In genomic region chr10:115664567-115664966, GRCm38 (mm10) we compare ENCODE assay signal across 9 mouse cellular contexts.
A peak's percentile ranks its signal among the peaks of the same experiment; 100 is the strongest.
DNase-seq lines count a peak whose midpoint lies in the region; ATAC-seq and TF ChIP-seq lines count a peak whose summit lies in the region.
"Had no signal": no experiment of that assay in that cellular context is flagged by ENCODE, and none has a peak within 500 bp of the region (broad histone marks: within the 10 kb centered on the region; RNA-seq: fewer than 3 reads in every experiment).

No protein-coding gene starts in this region.

- no peaks in the 10 kb centered on the region for H3K36me3 ChIP-seq in forebrain, postnatal 0 days (ENCODE audit: insufficient read depth)
- H3K36me3 ChIP-seq in stomach, postnatal 0 days (ENCODE audit: control insufficient read depth, insufficient read depth, low read length), result no peaks in the 10 kb centered on the region
- H3K36me3 ChIP-seq: heart, embryonic 13.5 days had no signal

- peak; percentile 57 to 62 for DNase-seq in cerebellum, postnatal 10 days
- DNase-seq in cerebellum, adult 11-12 months, result no peak
- DNase-seq in Muller cell, postnatal 12 days (ENCODE audit: inconsistent ontology term), result peak; percentile 88
- peak; percentile 37 for DNase-seq in forebrain, postnatal 0 days
- peak; percentile 18 for DNase-seq in lung, postnatal 14 days
- no peak for DNase-seq in stomach, postnatal 0 days (ENCODE audit: low spot score)
- DNase-seq in layer of hippocampus, adult 8-10 months (ENCODE audit: low spot score in 2 of 2), result no peak
- DNase-seq in adrenal gland, adult (ENCODE audit: inconsistent age in 2 of 2, low spot score in 1 of 2), result no peak

- peak; percentile 82 for ATAC-seq in forebrain, postnatal 0 days
- ATAC-seq in stomach, postnatal 0 days (ENCODE audit: low FRiP score, low TSS enrichment), result no peak

- no peaks in the 10 kb centered on the region for H3K27me3 ChIP-seq in forebrain, postnatal 0 days (ENCODE audit: insufficient read depth, low read length)
- H3K27me3 ChIP-seq in stomach, postnatal 0 days (ENCODE audit: control insufficient read depth, insufficient read depth, low read length), result no peaks in the 10 kb centered on the region
- H3K27me3 ChIP-seq: heart, embryonic 13.5 days had no signal

- no peaks in the 10 kb centered on the region for H3K9me3 ChIP-seq in forebrain, postnatal 0 days (ENCODE audit: low read length)
- no peaks in the 10 kb centered on the region for H3K9me3 ChIP-seq in stomach, postnatal 0 days (ENCODE audit: control insufficient read depth, low read length)
- H3K9me3 ChIP-seq: heart, embryonic 13.5 days had no signal

- peak overlapping the region; percentile 24 for H3K4me3 ChIP-seq in forebrain, postnatal 0 days (ENCODE audit: low read depth, low read length)
- H3K4me3 ChIP-seq in stomach, postnatal 0 days (ENCODE audit: low read depth, low read length), result no peak overlapping the region
- H3K4me3 ChIP-seq: heart, embryonic 13.5 days had no signal

- no peak overlapping the region; the same call in 1 of the 2 replicates for H3K9ac ChIP-seq in forebrain, postnatal 0 days
- no peak overlapping the region for H3K9ac ChIP-seq in stomach, postnatal 0 days (ENCODE audit: low read length)
- H3K9ac ChIP-seq: heart, embryonic 13.5 days had no signal

- no peaks in the 10 kb centered on the region for H3K4me1 ChIP-seq in forebrain, postnatal 0 days (ENCODE audit: insufficient read depth)
- H3K4me1 ChIP-seq in stomach, postnatal 0 days (replicated peaks; ENCODE audit: control insufficient read depth, insufficient read depth), result no peaks in the 10 kb centered on the region
- H3K4me1 ChIP-seq: heart, embryonic 13.5 days had no signal

- 20% methylated on average over 19 of the region's 19 CpGs for whole genome bisulfite sequencing in forebrain, postnatal 0 days
- WGBS in stomach, postnatal 0 days, result 62% methylated on average over 19 of the region's 19 CpGs

- H3K4me2 ChIP-seq in forebrain, postnatal 0 days (ENCODE audit: low read depth), result peak overlapping the region; percentile 45
- H3K4me2 ChIP-seq in stomach, postnatal 0 days (replicated peaks; ENCODE audit: low read depth), result no peak overlapping the region
- H3K4me2 ChIP-seq: heart, embryonic 13.5 days had no signal

- no peak for TF ChIP-seq EP300 in stomach, postnatal 0 days (optimal IDR thresholded peaks at IDR 0.05)

- no peak for TF ChIP-seq CTCF in forebrain, postnatal 0 days (IDR thresholded peaks at IDR 0.05; ENCODE audit: low read depth)
- no peak for TF ChIP-seq CTCF in stomach, postnatal 0 days (IDR thresholded peaks at IDR 0.05; ENCODE audit: low read depth)

- H3K27ac ChIP-seq in forebrain, postnatal 0 days (ENCODE audit: low read depth, low read length), result no peak overlapping the region
- no peak overlapping the region for H3K27ac ChIP-seq in stomach, postnatal 0 days (replicated peaks)
- H3K27ac ChIP-seq: heart, embryonic 13.5 days had no signal

Comparison
In these comparisons a context has a peak if more than half of its experiments do, and no peak if none do; other contexts are left out.
1. DNase-seq: peak in cerebellum, postnatal 10 days (2 of 2), Muller cell, postnatal 12 days (single experiment), forebrain, postnatal 0 days (single experiment) and lung, postnatal 14 days (single experiment); none in cerebellum, adult 11-12 months (single experiment), stomach, postnatal 0 days (single experiment), layer of hippocampus, adult 8-10 months (0 of 2) and adrenal gland, adult (0 of 2).